Mouse (Mus musculus): ENCODE results near the gene Snph. TPM values are rescaled to one million over a fixed set of nuclear protein-coding genes. Genes with fewer than 3 reads are reported as not detected.

Gene Snph
- total and polyA plus RNA-seq, 3 experiments = 0.82 TPM; not detected in 2

- Histone ChIP-seq H3K4me1 (ENCODE audit: insufficient read depth, low read depth, low read length) (no peaks in the 10 kb centered on the region), H3K9me3 (replicated peaks) (no peaks in the 10 kb centered on the region), H3K4me3 (ENCODE audit: low read depth, low read length) (no peak overlapping the region), H3K27me3 (ENCODE audit: insufficient read depth, low read length) (peaks cover 3% of the 10 kb centered on the region), H3K36me3 (replicated peaks) (no peaks in the 10 kb centered on the region)
- ATAC-seq (ENCODE audit: extremely low read depth, insufficient number of reproducible peaks, low FRiP score, poor library complexity, severe bottlenecking) (no peak), DNase-seq (ENCODE audit: low spot score) (no peak)
- no peak for TF ChIP-seq GATA1 (IDR thresholded peaks at IDR 0.05; ENCODE audit: borderline replicate concordance, low read length)
Measured at GRCm38 (mm10) chr2:151608435-151608834, 24.0 kb downstream of the Snph start.

- H3K9me3 ChIP-seq (replicated peaks) = no peaks in the 10 kb centered on the region
- no peak overlapping the region for H3K4me3 ChIP-seq (ENCODE audit: low read depth, low read length)
- TF ChIP-seq CTCF (IDR thresholded peaks at IDR 0.05; ENCODE audit: low read depth, low read length) (no peak), TAL1 (conservative IDR thresholded peaks at IDR 0.05; ENCODE audit: low read depth, low read length) (no peak), GATA2 (IDR thresholded peaks at IDR 0.05; ENCODE audit: borderline replicate concordance, low read depth, low read length) (no peak), POLR2AphosphoS5 (IDR thresholded peaks at IDR 0.05; ENCODE audit: insufficient replicate concordance, low read depth, low read length) (no peak)
- H3K36me3 ChIP-seq (replicated peaks) = no peaks in the 10 kb centered on the region
- ATAC-seq (ENCODE audit: extremely low read depth, insufficient number of reproducible peaks, low FRiP score, poor library complexity, severe bottlenecking) (no peak), DNase-seq (ENCODE audit: low spot score) (no peak)
- H3K4me1 ChIP-seq (ENCODE audit: insufficient read depth, low read depth, low read length) = no peaks in the 10 kb centered on the region
- H3K27me3 ChIP-seq (ENCODE audit: insufficient read depth, low read length) = peaks cover 16% of the 10 kb centered on the region
Measured at GRCm38 (mm10) chr2:151605437-151605987, 26.9 kb downstream of the Snph start.

GRCm38 (mm10) chr2:151603630-151604029 is 28.8 kb downstream of the Snph start:
- Histone ChIP-seq H3K9me3 (replicated peaks) (no peaks in the 10 kb centered on the region), H3K27me3 (ENCODE audit: insufficient read depth, low read length) (peaks cover 13% of the 10 kb centered on the region), H3K4me1 (ENCODE audit: insufficient read depth, low read depth, low read length) (no peaks in the 10 kb centered on the region), H3K36me3 (replicated peaks) (no peaks in the 10 kb centered on the region), H3K4me3 (ENCODE audit: low read depth, low read length) (no peak overlapping the region)
- DNase-seq (ENCODE audit: low spot score) (no peak), ATAC-seq (ENCODE audit: extremely low read depth, insufficient number of reproducible peaks, low FRiP score, poor library complexity, severe bottlenecking) (no peak)
- no peak for TF ChIP-seq TAL1 (conservative IDR thresholded peaks at IDR 0.05; ENCODE audit: low read depth, low read length)
- no peak for TF ChIP-seq GATA2 (IDR thresholded peaks at IDR 0.05; ENCODE audit: borderline replicate concordance, low read depth, low read length)
- no peak for TF ChIP-seq POLR2AphosphoS5 (IDR thresholded peaks at IDR 0.05; ENCODE audit: insufficient replicate concordance, low read depth, low read length)
- no peak for TF ChIP-seq GATA1 (IDR thresholded peaks at IDR 0.05; ENCODE audit: borderline replicate concordance, low read length)
- no peak for TF ChIP-seq CTCF (IDR thresholded peaks at IDR 0.05; ENCODE audit: low read depth, low read length)

GRCm38 (mm10) chr2:151602106-151602505 is 30.3 kb downstream of the Snph start:
- TF ChIP-seq GATA2 (IDR thresholded peaks at IDR 0.05; ENCODE audit: borderline replicate concordance, low read depth, low read length) (no peak), POLR2AphosphoS5 (IDR thresholded peaks at IDR 0.05; ENCODE audit: insufficient replicate concordance, low read depth, low read length) (no peak), CTCF (IDR thresholded peaks at IDR 0.05; ENCODE audit: low read depth, low read length) (no peak), TAL1 (conservative IDR thresholded peaks at IDR 0.05; ENCODE audit: low read depth, low read length) (no peak), GATA1 (IDR thresholded peaks at IDR 0.05; ENCODE audit: borderline replicate concordance, low read length) (no peak)
- Histone ChIP-seq H3K9me3 (replicated peaks) (no peaks in the 10 kb centered on the region), H3K4me3 (ENCODE audit: low read depth, low read length) (no peak overlapping the region), H3K27me3 (ENCODE audit: insufficient read depth, low read length) (peaks cover 13% of the 10 kb centered on the region), H3K36me3 (replicated peaks) (no peaks in the 10 kb centered on the region), H3K4me1 (ENCODE audit: insufficient read depth, low read depth, low read length) (no peaks in the 10 kb centered on the region)
- DNase-seq (ENCODE audit: low spot score) (no peak), ATAC-seq (ENCODE audit: extremely low read depth, insufficient number of reproducible peaks, low FRiP score, poor library complexity, severe bottlenecking) (no peak)

- ATAC-seq (ENCODE audit: extremely low read depth, insufficient number of reproducible peaks, low FRiP score, poor library complexity, severe bottlenecking) = no peak
- peaks cover 21% of the 10 kb centered on the region; the same call in 1 of the 2 replicates for H3K27me3 ChIP-seq (ENCODE audit: insufficient read depth, low read length)
- no peak for TF ChIP-seq GATA2 (IDR thresholded peaks at IDR 0.05; ENCODE audit: borderline replicate concordance, low read depth, low read length)
- TF ChIP-seq TAL1 (conservative IDR thresholded peaks at IDR 0.05; ENCODE audit: low read depth, low read length) = no peak
- TF ChIP-seq CTCF (IDR thresholded peaks at IDR 0.05; ENCODE audit: low read depth, low read length) = no peak
- no peak for TF ChIP-seq GATA1 (IDR thresholded peaks at IDR 0.05; ENCODE audit: borderline replicate concordance, low read length)
- TF ChIP-seq POLR2AphosphoS5 (IDR thresholded peaks at IDR 0.05; ENCODE audit: insufficient replicate concordance, low read depth, low read length) = no peak
Measured at GRCm38 (mm10) chr2:151598068-151598467, 34.3 kb downstream of the Snph start.

GRCm38 (mm10) chr2:151587306-151587705 is 45.1 kb downstream of the Snph start:
- Histone ChIP-seq H3K36me3 (replicated peaks) (no peaks in the 10 kb centered on the region), H3K27me3 (ENCODE audit: insufficient read depth, low read length) (peaks cover 24% of the 10 kb centered on the region), H3K4me1 (ENCODE audit: insufficient read depth, low read depth, low read length) (no peaks in the 10 kb centered on the region), H3K9me3 (replicated peaks) (no peaks in the 10 kb centered on the region), H3K4me3 (ENCODE audit: low read depth, low read length) (no peak overlapping the region)
- ATAC-seq (ENCODE audit: extremely low read depth, insufficient number of reproducible peaks, low FRiP score, poor library complexity, severe bottlenecking) (no peak), DNase-seq (ENCODE audit: low spot score) (no peak)
- TF ChIP-seq GATA1 (IDR thresholded peaks at IDR 0.05; ENCODE audit: borderline replicate concordance, low read length) = no peak
- TF ChIP-seq TAL1 (conservative IDR thresholded peaks at IDR 0.05; ENCODE audit: low read depth, low read length) = no peak
- no peak for TF ChIP-seq GATA2 (IDR thresholded peaks at IDR 0.05; ENCODE audit: borderline replicate concordance, low read depth, low read length)
- TF ChIP-seq CTCF (IDR thresholded peaks at IDR 0.05; ENCODE audit: low read depth, low read length) = no peak

More at GRCm38 (mm10) chr2:151598068-151598467, 34.3 kb downstream of the Snph start:
- no peak for DNase-seq (ENCODE audit: low spot score)
- no peaks in the 10 kb centered on the region for H3K9me3 ChIP-seq (replicated peaks)
- no peaks in the 10 kb centered on the region for H3K4me1 ChIP-seq (ENCODE audit: insufficient read depth, low read depth, low read length)
- H3K4me3 ChIP-seq (ENCODE audit: low read depth, low read length) = no peak overlapping the region
- H3K36me3 ChIP-seq (replicated peaks) = no peaks in the 10 kb centered on the region

- H3K27me3 ChIP-seq (ENCODE audit: insufficient read depth, low read length) = peaks cover 19% of the 10 kb centered on the region
- DNase-seq (ENCODE audit: low spot score) = no peak
- no peak for ATAC-seq (ENCODE audit: extremely low read depth, insufficient number of reproducible peaks, low FRiP score, poor library complexity, severe bottlenecking)
- H3K4me1 ChIP-seq (ENCODE audit: insufficient read depth, low read depth, low read length) = no peaks in the 10 kb centered on the region
- H3K9me3 ChIP-seq (replicated peaks) = no peaks in the 10 kb centered on the region
- TF ChIP-seq GATA2 (IDR thresholded peaks at IDR 0.05; ENCODE audit: borderline replicate concordance, low read depth, low read length) (no peak), CTCF (IDR thresholded peaks at IDR 0.05; ENCODE audit: low read depth, low read length) (no peak), TAL1 (conservative IDR thresholded peaks at IDR 0.05; ENCODE audit: low read depth, low read length) (no peak), POLR2AphosphoS5 (IDR thresholded peaks at IDR 0.05; ENCODE audit: insufficient replicate concordance, low read depth, low read length) (no peak), GATA1 (IDR thresholded peaks at IDR 0.05; ENCODE audit: borderline replicate concordance, low read length) (no peak)
- H3K4me3 ChIP-seq (ENCODE audit: low read depth, low read length) = no peak overlapping the region
- no peaks in the 10 kb centered on the region for H3K36me3 ChIP-seq (replicated peaks)
Measured at GRCm38 (mm10) chr2:151586807-151587206, 45.6 kb downstream of the Snph start.

Measured in G1E (cell line).